Mouse (Mus musculus): Measurements from ENCODE around the gene Mta3. TPM values are rescaled to one million over a fixed set of nuclear protein-coding genes. Genes with fewer than 3 reads are reported as not detected.

The Mta3 gene
- polyA plus RNA-seq, 1 experiment, result 25.7 TPM

DNA sequence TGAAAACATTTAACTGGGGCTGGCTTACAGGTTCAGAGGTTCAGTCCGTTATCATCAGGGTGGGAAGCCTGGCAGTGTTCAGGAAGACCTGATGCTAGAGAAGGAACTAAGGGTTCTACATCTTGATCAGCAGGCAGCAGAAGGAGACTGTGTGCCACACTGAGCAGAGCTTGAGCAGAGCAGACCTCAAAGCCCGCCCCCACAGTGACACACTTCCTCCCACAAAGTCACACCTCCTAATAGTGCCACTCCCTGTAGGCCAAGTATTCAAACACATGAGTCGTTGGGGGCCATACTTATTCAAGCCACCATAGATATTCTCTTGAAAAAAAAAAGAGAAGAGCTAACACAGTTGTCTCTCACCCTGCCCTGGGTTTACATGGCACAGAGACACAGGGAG lies 115.9 kb downstream of the Mta3 start:
- Histone ChIP-seq H3K79me2 (ENCODE audit: control insufficient read depth, insufficient read depth) (no peaks in the 10 kb centered on the region), H3K27me3 (ENCODE audit: control insufficient read depth, insufficient read depth, insufficient read length) (no peaks in the 10 kb centered on the region), H3K36me3 (ENCODE audit: control insufficient read depth, insufficient read depth) (no peaks in the 10 kb centered on the region), H3K79me3 (ENCODE audit: low read depth) (no peaks in the 10 kb centered on the region), H3ac (ENCODE audit: control insufficient read depth, insufficient read length, low read depth) (no peak overlapping the region), H3K4me3 (ENCODE audit: insufficient read depth, poor library complexity, severe bottlenecking) (no peak overlapping the region)
- TF ChIP-seq FOSL1 (IDR thresholded peaks at IDR 0.05; ENCODE audit: insufficient read depth, low read length, poor library complexity, severe bottlenecking) (no peak), MYOG (IDR thresholded peaks at IDR 0.05; ENCODE audit: control insufficient read depth, extremely low read depth, insufficient read length) (no peak), USF1 (IDR thresholded peaks at IDR 0.05; ENCODE audit: low read depth) (no peak), MAX (IDR thresholded peaks at IDR 0.05) (no peak), CTCF (IDR thresholded peaks at IDR 0.05; ENCODE audit: control insufficient read depth, insufficient read depth, insufficient read length) (no peak), CEBPB (IDR thresholded peaks at IDR 0.05; ENCODE audit: low read depth) (no peak), MYOD1 (IDR thresholded peaks at IDR 0.05; ENCODE audit: control insufficient read depth, insufficient read length, low read depth) (no peak)

DNA sequence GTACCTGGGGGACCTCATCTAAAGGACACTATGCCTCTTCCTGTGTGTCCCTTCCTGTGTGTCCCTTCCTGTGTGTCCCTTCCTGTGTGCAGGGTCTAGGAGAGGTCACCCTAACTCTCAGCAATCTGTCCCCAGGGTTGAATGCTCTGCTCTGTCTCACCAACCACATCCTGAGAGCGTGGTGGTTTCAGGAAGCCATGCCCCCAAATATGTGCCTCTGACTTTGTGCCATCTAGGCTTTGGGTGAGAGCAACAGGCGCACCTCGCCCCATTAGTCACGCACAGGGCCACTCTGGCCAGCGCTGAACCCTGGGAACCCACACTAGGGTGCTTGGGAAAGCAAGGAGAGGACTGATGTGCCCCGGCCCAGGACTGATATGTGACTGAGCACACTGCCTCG lies 117.9 kb downstream of the Mta3 start:
- Histone ChIP-seq H3ac (ENCODE audit: control insufficient read depth, insufficient read length, low read depth) (no peak overlapping the region), H3K79me2 (ENCODE audit: control insufficient read depth, insufficient read depth) (no peaks in the 10 kb centered on the region), H3K27me3 (ENCODE audit: control insufficient read depth, insufficient read depth, insufficient read length) (peaks cover under 1% of the 10 kb centered on the region), H3K36me3 (ENCODE audit: control insufficient read depth, insufficient read depth) (no peaks in the 10 kb centered on the region), H3K79me3 (ENCODE audit: low read depth) (no peaks in the 10 kb centered on the region), H3K4me3 (ENCODE audit: insufficient read depth, poor library complexity, severe bottlenecking) (no peak overlapping the region)
- TF ChIP-seq FOSL1 (IDR thresholded peaks at IDR 0.05; ENCODE audit: insufficient read depth, low read length, poor library complexity, severe bottlenecking) (no peak), CTCF (IDR thresholded peaks at IDR 0.05; ENCODE audit: control insufficient read depth, insufficient read depth, insufficient read length) (no peak), MYOG (IDR thresholded peaks at IDR 0.05; ENCODE audit: control insufficient read depth, extremely low read depth, insufficient read length) (no peak), CEBPB (IDR thresholded peaks at IDR 0.05; ENCODE audit: low read depth) (no peak), MAX (IDR thresholded peaks at IDR 0.05) (no peak), MYOD1 (IDR thresholded peaks at IDR 0.05; ENCODE audit: control insufficient read depth, insufficient read length, low read depth) (no peak), USF1 (IDR thresholded peaks at IDR 0.05; ENCODE audit: low read depth) (no peak)

DNA sequence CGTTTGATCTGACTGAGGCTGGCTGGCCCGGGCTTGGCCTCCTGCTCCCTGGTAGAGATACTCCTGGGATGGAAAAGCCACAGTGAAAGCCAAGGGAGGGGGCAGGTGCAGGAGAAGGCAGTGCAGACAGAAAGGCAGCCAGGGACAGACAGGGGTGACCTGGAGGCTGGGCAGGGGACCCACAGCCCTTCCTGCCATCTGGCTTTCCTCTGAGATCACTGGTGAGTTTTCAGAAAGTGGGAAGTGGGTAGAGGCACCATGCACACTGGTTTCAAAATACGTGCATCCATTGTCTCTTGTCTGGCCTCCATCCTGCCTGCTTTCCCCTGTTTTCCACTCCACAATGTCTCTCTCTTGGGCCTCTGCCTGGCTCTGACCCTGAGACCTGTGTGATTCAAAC lies 123.4 kb downstream of the Mta3 start:
- TF ChIP-seq USF1 (IDR thresholded peaks at IDR 0.05; ENCODE audit: low read depth) (no peak), MAX (IDR thresholded peaks at IDR 0.05) (no peak), CEBPB (IDR thresholded peaks at IDR 0.05; ENCODE audit: low read depth) (no peak), MYOG (IDR thresholded peaks at IDR 0.05; ENCODE audit: control insufficient read depth, extremely low read depth, insufficient read length) (no peak), FOSL1 (IDR thresholded peaks at IDR 0.05; ENCODE audit: insufficient read depth, low read length, poor library complexity, severe bottlenecking) (no peak), CTCF (IDR thresholded peaks at IDR 0.05; ENCODE audit: control insufficient read depth, insufficient read depth, insufficient read length) (no peak), MYOD1 (IDR thresholded peaks at IDR 0.05; ENCODE audit: control insufficient read depth, insufficient read length, low read depth) (no peak)
- Histone ChIP-seq H3K79me3 (ENCODE audit: low read depth) (no peaks in the 10 kb centered on the region), H3ac (ENCODE audit: control insufficient read depth, insufficient read length, low read depth) (no peak overlapping the region), H3K27me3 (ENCODE audit: control insufficient read depth, insufficient read depth, insufficient read length) (peaks cover 3% of the 10 kb centered on the region), H3K79me2 (ENCODE audit: control insufficient read depth, insufficient read depth) (no peaks in the 10 kb centered on the region), H3K4me3 (ENCODE audit: insufficient read depth, poor library complexity, severe bottlenecking) (no peak overlapping the region), H3K36me3 (ENCODE audit: control insufficient read depth, insufficient read depth) (no peaks in the 10 kb centered on the region)

DNA sequence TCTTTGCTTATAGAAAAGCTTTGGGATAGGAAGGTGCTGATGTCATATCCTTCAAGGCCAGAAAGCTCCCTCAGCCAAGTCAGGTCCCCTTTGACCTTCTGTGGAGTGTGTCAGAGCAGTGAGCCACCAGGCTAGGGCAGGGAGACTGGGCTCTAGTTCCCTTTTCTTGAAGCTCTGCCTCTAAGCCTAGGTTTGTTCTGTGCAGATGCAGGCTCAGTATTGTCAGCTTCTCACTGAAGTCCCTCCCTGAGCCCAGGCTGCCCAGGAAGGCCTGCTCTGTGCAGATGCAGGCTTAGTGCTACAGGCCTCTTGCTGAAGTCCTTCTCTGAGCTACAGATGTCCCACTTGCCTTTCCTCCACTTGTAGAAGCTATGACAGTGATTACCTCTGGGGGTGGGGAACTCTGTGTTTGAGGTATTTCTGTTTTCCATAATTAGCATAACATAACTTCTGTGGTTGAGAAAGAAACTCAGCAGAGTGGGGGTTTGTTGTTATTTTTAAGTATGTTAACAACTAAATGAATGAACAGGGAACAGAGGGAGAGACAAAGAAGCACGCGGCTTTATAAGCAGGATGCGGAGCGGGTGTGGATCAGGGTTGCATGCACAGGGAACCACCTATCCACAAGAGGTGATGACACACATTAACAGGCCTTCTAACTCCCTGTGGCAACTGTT lies 124.8 kb downstream of the Mta3 start:
- TF ChIP-seq MYOG (IDR thresholded peaks at IDR 0.05; ENCODE audit: control insufficient read depth, extremely low read depth, insufficient read length) (no peak), MAX (IDR thresholded peaks at IDR 0.05) (no peak), FOSL1 (IDR thresholded peaks at IDR 0.05; ENCODE audit: insufficient read depth, low read length, poor library complexity, severe bottlenecking) (no peak), CTCF (IDR thresholded peaks at IDR 0.05; ENCODE audit: control insufficient read depth, insufficient read depth, insufficient read length) (no peak), CEBPB (IDR thresholded peaks at IDR 0.05; ENCODE audit: low read depth) (no peak), USF1 (IDR thresholded peaks at IDR 0.05; ENCODE audit: low read depth) (no peak), MYOD1 (IDR thresholded peaks at IDR 0.05; ENCODE audit: control insufficient read depth, insufficient read length, low read depth) (no peak)
- Histone ChIP-seq H3K79me2 (ENCODE audit: control insufficient read depth, insufficient read depth) (no peaks in the 10 kb centered on the region), H3K79me3 (ENCODE audit: low read depth) (no peaks in the 10 kb centered on the region), H3K4me3 (ENCODE audit: insufficient read depth, poor library complexity, severe bottlenecking) (no peak overlapping the region), H3K36me3 (ENCODE audit: control insufficient read depth, insufficient read depth) (no peaks in the 10 kb centered on the region), H3ac (ENCODE audit: control insufficient read depth, insufficient read length, low read depth) (no peak overlapping the region), H3K27me3 (ENCODE audit: control insufficient read depth, insufficient read depth, insufficient read length) (peaks cover 3% of the 10 kb centered on the region)

DNA sequence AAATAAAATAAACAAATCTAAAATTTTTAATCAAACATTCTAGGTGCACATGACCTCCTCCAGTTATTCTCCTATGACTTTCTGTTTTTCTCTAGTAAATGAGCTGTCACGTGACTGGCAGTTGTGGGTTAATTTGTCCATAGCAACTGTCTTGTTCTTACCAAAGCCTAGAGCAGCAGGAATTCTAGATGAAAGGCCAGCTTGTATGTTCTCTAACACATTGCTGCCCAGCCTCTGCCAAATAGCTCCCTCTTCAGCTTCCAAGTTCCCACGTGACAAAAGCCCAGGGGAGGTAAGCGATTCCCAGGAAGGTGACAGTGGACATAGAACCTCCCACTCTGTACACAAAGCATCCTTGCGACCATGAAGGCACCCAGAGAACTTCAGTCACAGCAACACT lies 128.2 kb downstream of the Mta3 start:
- no peaks in the 10 kb centered on the region for H3K79me2 ChIP-seq (ENCODE audit: control insufficient read depth, insufficient read depth)
- no peaks in the 10 kb centered on the region for H3K79me3 ChIP-seq (ENCODE audit: low read depth)
- no peaks in the 10 kb centered on the region for H3K36me3 ChIP-seq (ENCODE audit: control insufficient read depth, insufficient read depth)
- H3K27me3 ChIP-seq (ENCODE audit: control insufficient read depth, insufficient read depth, insufficient read length), result peaks cover 17% of the 10 kb centered on the region
- H3ac ChIP-seq (ENCODE audit: control insufficient read depth, insufficient read length, low read depth), result no peak overlapping the region
- TF ChIP-seq CEBPB (IDR thresholded peaks at IDR 0.05; ENCODE audit: low read depth) (no peak), USF1 (IDR thresholded peaks at IDR 0.05; ENCODE audit: low read depth) (peak; percentile 69)
- no peak overlapping the region for H3K4me3 ChIP-seq (ENCODE audit: insufficient read depth, poor library complexity, severe bottlenecking)

DNA sequence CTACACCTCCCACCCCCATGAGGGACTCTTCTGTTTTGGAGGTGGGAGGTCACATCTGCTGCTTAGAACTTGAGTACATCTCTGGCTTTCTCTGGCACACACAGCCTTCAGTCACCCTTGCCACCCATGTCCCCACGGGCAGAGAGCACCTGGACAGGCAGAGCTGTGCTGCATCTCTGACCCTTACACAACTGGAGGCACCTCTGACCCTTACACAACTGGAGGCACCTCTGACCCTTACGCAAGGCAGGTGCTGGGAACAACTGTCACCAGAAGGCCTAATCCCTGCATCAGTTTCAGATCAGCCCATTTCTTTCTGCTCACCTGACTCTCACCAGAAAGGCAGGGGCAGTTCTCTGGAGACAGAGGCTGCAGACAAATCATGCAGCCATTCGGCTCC lies 130.1 kb downstream of the Mta3 start:
- TF ChIP-seq CEBPB (IDR thresholded peaks at IDR 0.05; ENCODE audit: low read depth), result no peak
- TF ChIP-seq MYOD1 (IDR thresholded peaks at IDR 0.05; ENCODE audit: control insufficient read depth, insufficient read length, low read depth), result no peak
- no peak for TF ChIP-seq USF1 (IDR thresholded peaks at IDR 0.05; ENCODE audit: low read depth)
- TF ChIP-seq MYOG (IDR thresholded peaks at IDR 0.05; ENCODE audit: control insufficient read depth, extremely low read depth, insufficient read length), result no peak
- Histone ChIP-seq H3K27me3 (ENCODE audit: control insufficient read depth, insufficient read depth, insufficient read length) (peaks cover 25% of the 10 kb centered on the region), H3K79me3 (ENCODE audit: low read depth) (no peaks in the 10 kb centered on the region), H3K79me2 (ENCODE audit: control insufficient read depth, insufficient read depth) (no peaks in the 10 kb centered on the region), H3K4me3 (ENCODE audit: insufficient read depth, poor library complexity, severe bottlenecking) (no peak overlapping the region), H3K36me3 (ENCODE audit: control insufficient read depth, insufficient read depth) (no peaks in the 10 kb centered on the region), H3ac (ENCODE audit: control insufficient read depth, insufficient read length, low read depth) (no peak overlapping the region)

Measured in C2C12 (cell line).